Mouse (Mus musculus): ENCODE results near the gene Egfl8. TPM values are rescaled to one million over a fixed set of nuclear protein-coding genes. Genes with fewer than 3 reads are reported as not detected.
A peak's percentile ranks its signal among the peaks of the same experiment; 100 is the strongest.

The Egfl8 gene
- total RNA-seq, 1 experiment from 2014 or later = 3.0 TPM

- no peak for ATAC-seq (replicated peaks; ENCODE audit: insufficient number of reproducible peaks, low FRiP score, low TSS enrichment, poor library complexity, severe bottlenecking)
Observed at GRCm38 (mm10) chr17:34630761-34631301, 15.1 kb upstream of the Egfl8 start.

- ATAC-seq (replicated peaks; ENCODE audit: insufficient number of reproducible peaks, low FRiP score, low TSS enrichment, poor library complexity, severe bottlenecking) = no peak
Observed at GRCm38 (mm10) chr17:34629796-34630603, 14.2 kb upstream of the Egfl8 start.

- ATAC-seq (replicated peaks; ENCODE audit: insufficient number of reproducible peaks, low FRiP score, low TSS enrichment, poor library complexity, severe bottlenecking) = no peak
Observed at GRCm38 (mm10) chr17:34629221-34629751, 13.5 kb upstream of the Egfl8 start, which contains the start of gene Prrt1. Prrt1 (plus strand) TSS chr17:34629533.

GRCm38 (mm10) chr17:34628644-34628967 lies 12.8 kb upstream of the Egfl8 start:
- no peak for ATAC-seq (replicated peaks; ENCODE audit: insufficient number of reproducible peaks, low FRiP score, low TSS enrichment, poor library complexity, severe bottlenecking)

GRCm38 (mm10) chr17:34627943-34628643 lies 12.3 kb upstream of the Egfl8 start, which contains the start of gene Ppt2:
Ppt2 (minus strand) TSS chr17:34628510.
- no peak for ATAC-seq (replicated peaks; ENCODE audit: insufficient number of reproducible peaks, low FRiP score, low TSS enrichment, poor library complexity, severe bottlenecking)

- peak; percentile 28; the same call in 1 of the 2 replicates for ATAC-seq (replicated peaks; ENCODE audit: insufficient number of reproducible peaks, low FRiP score, low TSS enrichment, poor library complexity, severe bottlenecking)
Observed at GRCm38 (mm10) chr17:34627093-34627942, 11.5 kb upstream of the Egfl8 start.

- no peak for ATAC-seq (replicated peaks; ENCODE audit: insufficient number of reproducible peaks, low FRiP score, low TSS enrichment, poor library complexity, severe bottlenecking)
Observed at GRCm38 (mm10) chr17:34626773-34627092, 11.0 kb upstream of the Egfl8 start.

GRCm38 (mm10) chr17:34626062-34626772 lies 10.4 kb upstream of the Egfl8 start:
- no peak for ATAC-seq (replicated peaks; ENCODE audit: insufficient number of reproducible peaks, low FRiP score, low TSS enrichment, poor library complexity, severe bottlenecking)

GRCm38 (mm10) chr17:34624981-34625380 lies 9.2 kb upstream of the Egfl8 start:
- no peak for ATAC-seq (replicated peaks; ENCODE audit: insufficient number of reproducible peaks, low FRiP score, low TSS enrichment, poor library complexity, severe bottlenecking)

- no peak for ATAC-seq (replicated peaks; ENCODE audit: insufficient number of reproducible peaks, low FRiP score, low TSS enrichment, poor library complexity, severe bottlenecking)
Observed at GRCm38 (mm10) chr17:34623161-34623560, 7.4 kb upstream of the Egfl8 start.

GRCm38 (mm10) chr17:34621006-34621405 lies 5.2 kb upstream of the Egfl8 start:
- ATAC-seq (replicated peaks; ENCODE audit: insufficient number of reproducible peaks, low FRiP score, low TSS enrichment, poor library complexity, severe bottlenecking) = no peak

- ATAC-seq (replicated peaks; ENCODE audit: insufficient number of reproducible peaks, low FRiP score, low TSS enrichment, poor library complexity, severe bottlenecking) = peak; percentile 77
Observed at GRCm38 (mm10) chr17:34618999-34619398, 3.2 kb upstream of the Egfl8 start.

- ATAC-seq (replicated peaks; ENCODE audit: insufficient number of reproducible peaks, low FRiP score, low TSS enrichment, poor library complexity, severe bottlenecking) = no peak
Observed at GRCm38 (mm10) chr17:34613830-34614229, 1.9 kb downstream of the Egfl8 start.

GRCm38 (mm10) chr17:34613054-34613645 lies 2.6 kb downstream of the Egfl8 start:
- no peak for ATAC-seq (replicated peaks; ENCODE audit: insufficient number of reproducible peaks, low FRiP score, low TSS enrichment, poor library complexity, severe bottlenecking)

- no peak for ATAC-seq (replicated peaks; ENCODE audit: insufficient number of reproducible peaks, low FRiP score, low TSS enrichment, poor library complexity, severe bottlenecking)
Observed at GRCm38 (mm10) chr17:34611050-34611449, 4.7 kb downstream of the Egfl8 start.

- no peak for ATAC-seq (replicated peaks; ENCODE audit: insufficient number of reproducible peaks, low FRiP score, low TSS enrichment, poor library complexity, severe bottlenecking)
Observed at GRCm38 (mm10) chr17:34607997-34608396, 7.8 kb downstream of the Egfl8 start.

- no peak for ATAC-seq (replicated peaks; ENCODE audit: insufficient number of reproducible peaks, low FRiP score, low TSS enrichment, poor library complexity, severe bottlenecking)
Observed at GRCm38 (mm10) chr17:34606186-34607039, 9.4 kb downstream of the Egfl8 start.
